Mouse (Mus musculus): Measurements from ENCODE around the gene Shisa3. TPM values are rescaled to one million over a fixed set of nuclear protein-coding genes. Genes with fewer than 3 reads are reported as not detected.
A peak's percentile ranks its signal among the peaks of the same experiment; 100 is the strongest.

Shisa3 gene
- polyA plus RNA-seq, 1 experiment from 2014 or later: 9.4 TPM

GRCm38 (mm10) chr5:67595629-67596028 is 12.1 kb upstream of the Shisa3 start:
- H3K4me3 ChIP-seq (ENCODE audit: low read depth, low read length): no peak overlapping the region
- no peak overlapping the region for H3K4me2 ChIP-seq (ENCODE audit: low read depth, low read length)
- DNase-seq (ENCODE audit: low spot score) (no peak), ATAC-seq (ENCODE audit: low read depth) (no peak)
- H3K9me3 ChIP-seq (ENCODE audit: control insufficient read depth, low read length): no peaks in the 10 kb centered on the region
- no peaks in the 10 kb centered on the region for H3K4me1 ChIP-seq (ENCODE audit: control insufficient read depth, insufficient read depth, low read length)
- no peaks in the 10 kb centered on the region for H3K36me3 ChIP-seq (ENCODE audit: control insufficient read depth, insufficient read depth, low read length)
- 63% methylated on average over 7 of the region's 7 CpGs for WGBS
- no peaks in the 10 kb centered on the region; the same call in 1 of the 2 replicates for H3K27me3 ChIP-seq (replicated peaks; ENCODE audit: control insufficient read depth, insufficient read depth, low read length)
- no peak overlapping the region for H3K27ac ChIP-seq (replicated peaks; ENCODE audit: low read depth, low read length)
- no peak overlapping the region for H3K9ac ChIP-seq (ENCODE audit: low read depth, low read length)

GRCm38 (mm10) chr5:67599935-67600334 is 7.7 kb upstream of the Shisa3 start:
- 88% methylated on average over 9 of the region's 9 CpGs for WGBS
- no peaks in the 10 kb centered on the region for H3K36me3 ChIP-seq (ENCODE audit: control insufficient read depth, insufficient read depth, low read length)
- no peak overlapping the region for H3K27ac ChIP-seq (replicated peaks; ENCODE audit: low read depth, low read length)
- H3K9me3 ChIP-seq (ENCODE audit: control insufficient read depth, low read length): no peaks in the 10 kb centered on the region
- peaks cover 9% of the 10 kb centered on the region; the same call in 1 of the 2 replicates for H3K27me3 ChIP-seq (replicated peaks; ENCODE audit: control insufficient read depth, insufficient read depth, low read length)
- ATAC-seq (ENCODE audit: low read depth) (no peak), DNase-seq (ENCODE audit: low spot score) (no peak)
- no peak overlapping the region for H3K9ac ChIP-seq (ENCODE audit: low read depth, low read length)
- H3K4me2 ChIP-seq (ENCODE audit: low read depth, low read length): no peak overlapping the region
- H3K4me1 ChIP-seq (ENCODE audit: control insufficient read depth, insufficient read depth, low read length): no peaks in the 10 kb centered on the region
- no peak overlapping the region for H3K4me3 ChIP-seq (ENCODE audit: low read depth, low read length)

DNA sequence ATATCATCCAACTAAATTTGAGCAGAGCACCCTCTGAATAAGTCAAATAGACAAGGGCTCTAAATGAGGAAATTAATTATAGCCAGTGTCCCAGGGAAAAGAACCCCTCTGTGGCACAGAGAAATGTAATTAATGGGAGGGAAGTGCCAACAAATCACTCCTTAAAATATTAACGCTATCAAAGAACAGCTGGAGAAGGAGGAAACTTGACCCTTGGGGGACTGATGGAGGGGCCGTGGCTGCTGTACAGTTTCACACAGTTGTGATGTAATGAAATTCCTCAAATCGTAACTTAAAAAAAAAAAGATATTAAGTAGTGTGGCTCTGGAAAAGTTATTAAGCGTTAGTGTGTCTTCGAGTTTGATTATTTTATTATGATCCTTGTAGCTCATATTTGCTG is 1.7 kb upstream of the Shisa3 start:
- Histone ChIP-seq H3K9ac (ENCODE audit: low read depth, low read length) (no peak overlapping the region), H3K27me3 (replicated peaks; ENCODE audit: control insufficient read depth, insufficient read depth, low read length) (peaks cover 67% of the 10 kb centered on the region), H3K4me3 (ENCODE audit: low read depth, low read length) (no peak overlapping the region), H3K27ac (replicated peaks; ENCODE audit: low read depth, low read length) (no peak overlapping the region), H3K36me3 (ENCODE audit: control insufficient read depth, insufficient read depth, low read length) (no peaks in the 10 kb centered on the region), H3K9me3 (ENCODE audit: control insufficient read depth, low read length) (no peaks in the 10 kb centered on the region), H3K4me2 (ENCODE audit: low read depth, low read length) (no peak overlapping the region), H3K4me1 (ENCODE audit: control insufficient read depth, insufficient read depth, low read length) (peaks cover 9% of the 10 kb centered on the region; the same call in 1 of the 2 replicates)
- no peak for ATAC-seq (ENCODE audit: low read depth)
- no peak for DNase-seq (ENCODE audit: low spot score)
- WGBS: 28% methylated on average over 5 of the region's 5 CpGs

DNA sequence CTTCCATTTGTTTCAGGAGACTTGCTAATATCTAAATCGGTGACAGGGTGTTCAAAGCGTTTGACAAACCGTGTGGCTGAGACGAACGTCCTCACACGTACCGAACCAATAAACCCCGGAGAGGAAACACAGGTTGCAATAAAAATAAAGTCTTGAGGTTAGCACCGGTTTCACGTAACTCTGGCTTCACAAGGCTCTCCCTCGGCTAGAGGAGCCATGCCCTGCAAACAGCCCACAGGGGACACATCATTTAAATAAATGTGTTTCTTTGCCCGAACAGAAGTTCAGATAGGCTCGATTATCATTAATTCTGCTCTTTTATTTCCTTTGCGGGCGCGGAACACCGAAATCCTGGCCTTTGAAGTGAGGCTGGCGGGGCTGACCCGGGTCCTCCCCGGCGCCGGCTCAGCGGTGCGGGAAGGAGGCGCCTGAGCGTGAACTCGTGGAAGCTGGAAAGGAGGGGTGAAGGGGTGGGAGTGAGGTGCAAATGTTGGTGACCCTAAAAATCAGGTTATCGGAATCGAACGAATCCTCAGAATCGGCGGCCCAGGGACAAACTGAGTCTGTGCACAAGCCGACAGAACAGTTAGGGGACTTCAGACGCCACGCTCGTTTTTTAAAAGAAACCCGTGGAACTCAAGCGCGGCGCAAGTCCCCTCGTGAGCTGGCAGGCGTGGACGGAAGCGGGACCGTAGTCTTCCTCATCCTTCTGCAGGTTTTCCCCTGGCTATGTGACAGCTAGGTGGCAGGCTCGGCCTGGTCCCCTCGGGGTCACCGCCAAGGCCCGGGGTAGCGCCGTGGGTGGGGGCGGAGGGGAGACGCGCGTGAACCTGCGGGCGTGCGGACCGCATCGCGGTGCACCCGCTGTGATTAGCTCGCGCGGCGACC is 522 bp upstream of the Shisa3 start:
- H3K9ac ChIP-seq (ENCODE audit: low read depth, low read length): peak overlapping the region; percentile 62
- ATAC-seq (ENCODE audit: low read depth) (no peak), DNase-seq (ENCODE audit: low spot score) (peak; percentile 27)
- peak overlapping the region; percentile 56 for H3K4me3 ChIP-seq (ENCODE audit: low read depth, low read length)
- WGBS: under 1% methylated on average over 65 of the region's 66 CpGs
- H3K36me3 ChIP-seq (ENCODE audit: control insufficient read depth, insufficient read depth, low read length): no peaks in the 10 kb centered on the region
- H3K9me3 ChIP-seq (ENCODE audit: control insufficient read depth, low read length): no peaks in the 10 kb centered on the region
- H3K4me2 ChIP-seq (ENCODE audit: low read depth, low read length): peak overlapping the region; percentile 95
- peaks cover 9% of the 10 kb centered on the region; the same call in 1 of the 2 replicates for H3K4me1 ChIP-seq (ENCODE audit: control insufficient read depth, insufficient read depth, low read length)
- H3K27ac ChIP-seq (replicated peaks; ENCODE audit: low read depth, low read length): no peak overlapping the region
- peaks cover 73% of the 10 kb centered on the region for H3K27me3 ChIP-seq (replicated peaks; ENCODE audit: control insufficient read depth, insufficient read depth, low read length)

DNA sequence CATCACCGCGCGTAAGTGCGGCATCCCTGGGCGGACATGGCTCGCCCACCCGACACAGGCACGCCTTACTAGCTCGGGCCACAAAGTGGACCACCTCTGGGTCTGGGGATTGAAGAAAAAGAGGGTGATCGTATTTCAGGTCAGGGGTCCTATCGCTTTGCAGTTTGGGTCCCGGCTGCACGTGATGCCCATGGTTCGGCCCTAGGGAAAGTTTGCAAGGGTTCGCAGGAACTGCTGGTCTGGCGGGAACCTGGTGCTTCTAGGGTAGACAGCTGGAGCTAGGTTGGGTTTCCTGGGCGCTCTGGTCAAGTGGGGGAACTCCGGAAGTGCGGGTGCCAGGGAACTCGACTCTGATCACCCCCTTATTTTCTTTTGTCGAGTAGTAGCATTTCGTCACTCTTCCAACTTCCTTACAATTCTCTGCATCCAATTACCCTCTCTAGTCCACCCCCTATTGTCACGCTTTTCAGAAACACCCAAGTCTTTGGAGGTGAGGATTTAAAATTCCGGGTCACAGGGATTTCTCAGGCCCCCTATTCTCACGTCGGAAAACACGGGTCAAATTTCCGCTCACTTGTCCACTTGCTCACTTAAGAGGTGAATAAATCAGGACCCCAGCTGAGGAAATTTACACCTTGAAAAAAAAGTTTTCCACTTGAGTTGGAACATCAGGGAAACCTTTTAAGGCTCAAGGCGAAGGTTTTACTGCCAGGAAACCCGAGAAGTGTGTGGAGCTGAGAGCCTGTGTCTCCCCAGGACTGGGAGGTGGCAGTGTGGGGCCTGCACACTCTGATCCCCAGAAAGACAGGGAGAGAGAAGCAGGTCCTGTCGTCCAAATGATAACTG is 1.2 kb downstream of the Shisa3 start:
- peak; percentile 11 for DNase-seq (ENCODE audit: low spot score)
- Histone ChIP-seq H3K9ac (ENCODE audit: low read depth, low read length) (peak overlapping the region; percentile 62), H3K4me1 (ENCODE audit: control insufficient read depth, insufficient read depth, low read length) (peaks cover 9% of the 10 kb centered on the region; the same call in 1 of the 2 replicates), H3K4me3 (ENCODE audit: low read depth, low read length) (peak overlapping the region; percentile 56), H3K27me3 (replicated peaks; ENCODE audit: control insufficient read depth, insufficient read depth, low read length) (peaks cover 71% of the 10 kb centered on the region), H3K36me3 (ENCODE audit: control insufficient read depth, insufficient read depth, low read length) (no peaks in the 10 kb centered on the region), H3K4me2 (ENCODE audit: low read depth, low read length) (peak overlapping the region; percentile 95), H3K27ac (replicated peaks; ENCODE audit: low read depth, low read length) (no peak overlapping the region), H3K9me3 (ENCODE audit: control insufficient read depth, low read length) (no peaks in the 10 kb centered on the region)
- peak; percentile 22; the same call in 1 of the 2 replicates for ATAC-seq (ENCODE audit: low read depth)
- WGBS: 5% methylated on average over 22 of the region's 31 CpGs

- DNase-seq (ENCODE audit: low spot score) (peak; percentile 13), ATAC-seq (ENCODE audit: low read depth) (0 out of 2 replicates have a peak, but pooled peaks have one; percentile 14)
- H3K9me3 ChIP-seq (ENCODE audit: control insufficient read depth, low read length): no peaks in the 10 kb centered on the region
- H3K27me3 ChIP-seq (replicated peaks; ENCODE audit: control insufficient read depth, insufficient read depth, low read length): peaks cover 67% of the 10 kb centered on the region
- no peak overlapping the region for H3K9ac ChIP-seq (ENCODE audit: low read depth, low read length)
- peak overlapping the region; percentile 95; the same call in 1 of the 2 replicates for H3K4me2 ChIP-seq (ENCODE audit: low read depth, low read length)
- peak overlapping the region; percentile 56; the same call in 1 of the 2 replicates for H3K4me3 ChIP-seq (ENCODE audit: low read depth, low read length)
- H3K4me1 ChIP-seq (ENCODE audit: control insufficient read depth, insufficient read depth, low read length): peaks cover 9% of the 10 kb centered on the region; the same call in 1 of the 2 replicates
- H3K27ac ChIP-seq (replicated peaks; ENCODE audit: low read depth, low read length): no peak overlapping the region
- WGBS: 11% methylated on average over 2 of the region's 2 CpGs
- H3K36me3 ChIP-seq (ENCODE audit: control insufficient read depth, insufficient read depth, low read length): no peaks in the 10 kb centered on the region
These were observed 1.8 kb downstream of the Shisa3 start for GRCm38 (mm10) chr5:67609520-67609837.

DNA sequence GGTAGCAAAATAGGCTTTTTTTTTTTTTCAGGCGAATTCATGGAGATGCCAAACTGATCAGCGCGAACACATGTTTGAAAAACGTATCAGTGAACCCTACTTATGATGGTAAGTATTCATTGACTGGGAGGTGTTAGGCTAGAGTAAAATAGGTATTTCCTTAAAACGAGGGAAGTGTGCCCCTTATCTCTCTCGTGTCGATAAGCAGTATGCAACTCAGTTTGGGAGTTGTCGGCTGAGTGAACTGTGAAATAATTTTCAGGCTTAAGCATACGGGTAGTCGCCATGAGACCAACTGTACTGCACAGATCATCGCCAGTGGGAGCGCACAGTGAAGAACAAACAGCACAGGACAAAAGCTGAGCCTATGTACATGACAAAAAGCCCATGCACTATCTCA is 13.5 kb downstream of the Shisa3 start:
- DNase-seq (ENCODE audit: low spot score) (no peak), ATAC-seq (ENCODE audit: low read depth) (no peak)
- WGBS: 91% methylated on average over 12 of the region's 12 CpGs

GRCm38 (mm10) chr5:67628180-67628940 is 20.7 kb downstream of the Shisa3 start:
- Histone ChIP-seq H3K4me1 (ENCODE audit: control insufficient read depth, insufficient read depth, low read length) (0 out of 2 replicates have a peak, but pooled peaks cover 6% of the 10 kb centered on the region), H3K27ac (replicated peaks; ENCODE audit: low read depth, low read length) (no peak overlapping the region), H3K27me3 (replicated peaks; ENCODE audit: control insufficient read depth, insufficient read depth, low read length) (no peaks in the 10 kb centered on the region), H3K9ac (ENCODE audit: low read depth, low read length) (no peak overlapping the region), H3K36me3 (ENCODE audit: control insufficient read depth, insufficient read depth, low read length) (no peaks in the 10 kb centered on the region), H3K4me2 (ENCODE audit: low read depth, low read length) (no peak overlapping the region), H3K4me3 (ENCODE audit: low read depth, low read length) (no peak overlapping the region), H3K9me3 (ENCODE audit: control insufficient read depth, low read length) (no peaks in the 10 kb centered on the region)
- WGBS: 75% methylated on average over 9 of the region's 9 CpGs
- DNase-seq (ENCODE audit: low spot score) (no peak), ATAC-seq (ENCODE audit: low read depth) (no peak)

More for the DNA sequence above, 13.5 kb downstream of the Shisa3 start:
- Histone ChIP-seq H3K27me3 (replicated peaks; ENCODE audit: control insufficient read depth, insufficient read depth, low read length) (no peaks in the 10 kb centered on the region), H3K4me2 (ENCODE audit: low read depth, low read length) (no peak overlapping the region), H3K4me1 (ENCODE audit: control insufficient read depth, insufficient read depth, low read length) (no peaks in the 10 kb centered on the region), H3K4me3 (ENCODE audit: low read depth, low read length) (no peak overlapping the region), H3K36me3 (ENCODE audit: control insufficient read depth, insufficient read depth, low read length) (no peaks in the 10 kb centered on the region), H3K27ac (replicated peaks; ENCODE audit: low read depth, low read length) (no peak overlapping the region), H3K9me3 (ENCODE audit: control insufficient read depth, low read length) (no peaks in the 10 kb centered on the region), H3K9ac (ENCODE audit: low read depth, low read length) (no peak overlapping the region)

All from embryonic facial prominence, embryonic 14.5 days (tissue).